Mouse (Mus musculus): ENCODE results near the gene Nsg1. TPM values are rescaled to one million over a fixed set of nuclear protein-coding genes. Genes with fewer than 3 reads are reported as not detected.

Nsg1 gene
- 1 to 10 TPM; 3.2 TPM for total RNA-seq (2021)
- long read RNA-seq, experiment 1, partial matches to known transcripts, result 0 of 1 reads
- long read RNA-seq, experiment 1, other reads (novel, unspliced or antisense), result 1 of 1 reads
- long read RNA-seq, experiment 2, result 0 reads

- no peak for DNase-seq
These were observed at the start of gene Nsg1 for GRCm38 (mm10) chr5:38159634-38160413. Gene Nsg1 (minus strand): TSS chr5:38159907.

- no peak for DNase-seq
These were observed 49.3 kb upstream of the Nsg1 start for GRCm38 (mm10) chr5:38208985-38209384.

GRCm38 (mm10) chr5:38205303-38205726, 45.6 kb upstream of the Nsg1 start:
- no peak for DNase-seq

- no peak for DNase-seq
These were observed 40.0 kb upstream of the Nsg1 start for GRCm38 (mm10) chr5:38199686-38200085.

GRCm38 (mm10) chr5:38197482-38197823, 37.7 kb upstream of the Nsg1 start:
- peak; percentile 53 for DNase-seq

GRCm38 (mm10) chr5:38196821-38197481, 37.2 kb upstream of the Nsg1 start:
- no peak for DNase-seq

- DNase-seq, result no peak
These were observed 36.2 kb upstream of the Nsg1 start for GRCm38 (mm10) chr5:38195941-38196340.

- no peak for DNase-seq
These were observed 35.2 kb upstream of the Nsg1 start for GRCm38 (mm10) chr5:38194946-38195345.

GRCm38 (mm10) chr5:38190907-38191306, 31.2 kb upstream of the Nsg1 start:
- DNase-seq, result no peak

- DNase-seq, result no peak
These were observed 27.3 kb upstream of the Nsg1 start for GRCm38 (mm10) chr5:38187006-38187405.

- no peak for DNase-seq
These were observed 25.1 kb upstream of the Nsg1 start for GRCm38 (mm10) chr5:38184688-38185285.

- no peak for DNase-seq
These were observed 14.7 kb upstream of the Nsg1 start for GRCm38 (mm10) chr5:38174256-38174912.

- no peak for DNase-seq
These were observed 14.1 kb upstream of the Nsg1 start for GRCm38 (mm10) chr5:38173766-38174165.

- no peak for DNase-seq
These were observed 8.8 kb upstream of the Nsg1 start for GRCm38 (mm10) chr5:38168497-38168896.

- DNase-seq, result peak; percentile 48
These were observed 617 bp downstream of the Nsg1 start for GRCm38 (mm10) chr5:38158947-38159633.

GRCm38 (mm10) chr5:38158501-38158946, 1.2 kb downstream of the Nsg1 start:
- DNase-seq, result no peak

- DNase-seq, result no peak
These were observed 2.2 kb downstream of the Nsg1 start for GRCm38 (mm10) chr5:38157481-38158020.

GRCm38 (mm10) chr5:38153636-38154035, 6.1 kb downstream of the Nsg1 start:
- no peak for DNase-seq

GRCm38 (mm10) chr5:38152201-38153108, 7.3 kb downstream of the Nsg1 start:
- DNase-seq, result no peak

GRCm38 (mm10) chr5:38151264-38151663, 8.4 kb downstream of the Nsg1 start:
- DNase-seq, result no peak
